Mouse (Mus musculus): ENCODE measurements around the gene Pear1.

GRCm38 (mm10) chr3:87728696-87729095, 95.4 kb downstream of the Pear1 start:
- TF ChIP-seq E2F4 (IDR thresholded peaks at IDR 0.05; ENCODE audit: insufficient replicate concordance, low read depth, low read length) (no peak), ZNF384 (IDR thresholded peaks at IDR 0.05; ENCODE audit: low read depth, low read length) (no peak)

All from CH12.LX (cell line).